Mouse (Mus musculus) CD8-positive naive resting alpha-beta T cell, adult 57 days (primary cell): Measurements from ENCODE around the gene Npepl1. TPM values are rescaled to one million over a fixed set of nuclear protein-coding genes. Genes with fewer than 3 reads are reported as not detected.

Source experiments
- total RNA-seq: library from RNA; stranded (reverse); gene quantifications from one replicate; pipeline ENCODE4 v1.2.4, GENCODE M21; 2023

Gene Npepl1
- total RNA-seq, result 84.0 TPM

GRCm38 (mm10) chr2:174109991-174110782, at the start of gene Npepl1:
Gene Npepl1, plus strand, starts transcription at chr2:174110349.

GRCm38 (mm10) chr2:174075673-174076432, 34.3 kb upstream of the Npepl1 start, which contains the start of gene Stx16:
Gene Stx16, plus strand, starts transcription at chr2:174076308.

Other genes starting within 250 kb of the Npepl1 start
- 73.0 TPM for gene Stx16, start 34.0 kb upstream of the Npepl1 start, total RNA-seq
- 431 TPM for gene Gnas, start 174.0 kb downstream of the Npepl1 start, total RNA-seq
- not detected for gene Gm20721, start 236.4 kb downstream of the Npepl1 start, total RNA-seq